Mouse (Mus musculus) intestine, postnatal 0 days (tissue): ENCODE measurements around the gene Nox1. TPM values are rescaled to one million over a fixed set of nuclear protein-coding genes. Genes with fewer than 3 reads are reported as not detected.

Experiments used
- ATAC-seq: fragments of 200-750 bp; cut with Nextera tagmentation; 2 replicates; pipeline ENCODE4 v1.8.0; 2017; ENCODE audit warnings: mild to moderate bottlenecking, moderate TSS enrichment, moderate library complexity
- H3K27ac ChIP-seq: fragments of 300-500 bp; sonication (generic); 2 replicates; pipeline ENCODE4 v1.5.1; 2014; ENCODE audit warnings: mild to moderate bottlenecking, low read depth, low read length, moderate library complexity
- H3K27me3 ChIP-seq: fragments of 300-500 bp; sonication (generic); replicated peaks from 2 replicates; pipeline ENCODE4 v1.6.1; 2014; ENCODE audit warnings: low read length, mixed read lengths; ENCODE audit not compliant: control insufficient read depth, insufficient read depth
- H3K36me3 ChIP-seq: fragments of 300-500 bp; sonication (generic); 2 replicates; pipeline ENCODE4 v1.6.1; 2014; ENCODE audit warnings: mild to moderate bottlenecking, moderate library complexity; ENCODE audit not compliant: control insufficient read depth, insufficient read depth
- H3K4me1 ChIP-seq: fragments of 300-500 bp; sonication (generic); replicated peaks from 2 replicates; pipeline ENCODE4 v1.6.1; 2014; ENCODE audit warnings: antibody characterized with exemption, low read length, mixed read lengths; ENCODE audit not compliant: control insufficient read depth, insufficient read depth
- H3K4me2 ChIP-seq: fragments of 300-500 bp; sonication (generic); replicated peaks from 2 replicates; pipeline ENCODE4 v1.6.1; 2014; ENCODE audit warnings: low read depth, mild to moderate bottlenecking, moderate library complexity
- H3K4me3 ChIP-seq: fragments of 300-500 bp; sonication (generic); 2 replicates; pipeline ENCODE4 v1.5.1; 2014; ENCODE audit warnings: low read depth, low read length
- H3K9ac ChIP-seq: fragments of 300-500 bp; sonication (generic); 2 replicates; pipeline ENCODE4 v1.6.1; 2014; ENCODE audit warnings: mild to moderate bottlenecking, low read depth, low read length
- H3K9me3 ChIP-seq: fragments of 300-500 bp; sonication (generic); 2 replicates; pipeline ENCODE4 v1.6.1; 2016; ENCODE audit warnings: mixed run types; ENCODE audit not compliant: control insufficient read depth
- CTCF ChIP-seq: sonication (generic); IDR thresholded peaks from 2 replicates; pipeline ENCODE4 v1.5.1; 2016; ENCODE audit warnings: low read depth, mild to moderate bottlenecking, control low read depth, antibody characterized with exemption, moderate library complexity
- WGBS: fragments of 180-500 bp; shearing (Covaris S2); extraction: QIAGEN DNeasy Blood & Tissue Kit; methylation state at CpG from one replicate; pipeline ENCODE4 v1.1.7; 2014; 5-methylcytosine and 5-hydroxymethylcytosine counted together
- microRNA-seq: library from miRNA; unstranded; fragments of <30 nt; microRNA quantifications from one replicate; pipeline ENCODE4, GENCODE M21; 2016
- polyA plus RNA-seq: library from polyadenylated mRNA; unstranded; fragments of >200 nt; fragmentation: Nextera tagmentation; extraction: Ambion mirVana; gene quantifications from 2 replicates; pipeline ENCODE4 v1.2.1, GENCODE M21; 2015

The Nox1 gene
- polyA plus RNA-seq, 1 experiment from 2014 or later: 0.46 TPM

- Histone ChIP-seq H3K27me3 (no peaks in the 10 kb centered on the region), H3K4me2 (no peak overlapping the region), H3K9ac (no peak overlapping the region), H3K4me1 (no peaks in the 10 kb centered on the region), H3K27ac (no peak overlapping the region), H3K36me3 (no peaks in the 10 kb centered on the region), H3K9me3 (no peaks in the 10 kb centered on the region), H3K4me3 (no peak overlapping the region)
- TF ChIP-seq CTCF: peak; percentile 36
- no peak for ATAC-seq
- 51% methylated on average over 1 of the region's 1 CpGs for WGBS
Measured at GRCm38 (mm10) chrX:134048994-134049393, 172.8 kb downstream of the Nox1 start.

Small RNAs within 50 kb of the gene (microRNA-seq; reads per million reads assigned to microRNA genes)
- gene Mir3112: not detected

Other genes with a start within 250 kb of the Nox1 start
- gene Sytl4, start 240.1 kb downstream of the Nox1 start, polyA plus RNA-seq: 0.68 and 0.83 TPM in 2 replicates
- 11.3 and 11.6 TPM in 2 replicates for gene Cstf2, start 162.8 kb downstream of the Nox1 start, polyA plus RNA-seq
- 0.07 and 0.18 TPM in 2 replicates for gene Xkrx, start 59.9 kb downstream of the Nox1 start, polyA plus RNA-seq
- not detected in 2 replicates for gene Arl13a, start 34.5 kb downstream of the Nox1 start, polyA plus RNA-seq
- 13.0 and 14.2 TPM in 2 replicates for gene Trmt2b, start 55.0 kb upstream of the Nox1 start, polyA plus RNA-seq
- 1.9 TPM in 2 replicates for gene Tmem35a, start 73.3 kb upstream of the Nox1 start, polyA plus RNA-seq
- 5.7 and 7.2 TPM in 2 replicates for gene Cenpi, start 86.1 kb upstream of the Nox1 start, polyA plus RNA-seq
- 0.16 and 0.34 TPM in 2 replicates for gene Drp2, start 182.6 kb upstream of the Nox1 start, polyA plus RNA-seq